Mouse (Mus musculus): Measurements from ENCODE around the gene Tle3. TPM values are rescaled to one million over a fixed set of nuclear protein-coding genes. Genes with fewer than 3 reads are reported as not detected.

Tle3 gene
- polyA plus RNA-seq, 1 experiment, result 121 TPM

GRCm38 (mm10) chr9:61402268-61402667 lies 30.1 kb downstream of the Tle3 start:
- DNase-seq (ENCODE audit: low read depth), result no peak
- TF ChIP-seq POLR2A (IDR thresholded peaks at IDR 0.05; ENCODE audit: borderline replicate concordance, extremely low read depth, insufficient read depth, insufficient read length, poor library complexity, severe bottlenecking) (no peak), CTCF (IDR thresholded peaks at IDR 0.05; ENCODE audit: borderline replicate concordance, extremely low read depth, insufficient read depth, insufficient read length) (no peak)

- peak; percentile 80 for DNase-seq (ENCODE audit: low read depth)
- no peak for TF ChIP-seq POLR2A (IDR thresholded peaks at IDR 0.05; ENCODE audit: borderline replicate concordance, extremely low read depth, insufficient read depth, insufficient read length, poor library complexity, severe bottlenecking)
- no peak for TF ChIP-seq CTCF (IDR thresholded peaks at IDR 0.05; ENCODE audit: borderline replicate concordance, extremely low read depth, insufficient read depth, insufficient read length)
Observed at GRCm38 (mm10) chr9:61402716-61403115, 30.6 kb downstream of the Tle3 start.

- DNase-seq (ENCODE audit: low read depth), result peak; percentile 91
- TF ChIP-seq POLR2A (IDR thresholded peaks at IDR 0.05; ENCODE audit: borderline replicate concordance, extremely low read depth, insufficient read depth, insufficient read length, poor library complexity, severe bottlenecking) (no peak), CTCF (IDR thresholded peaks at IDR 0.05; ENCODE audit: borderline replicate concordance, extremely low read depth, insufficient read depth, insufficient read length) (no peak)
Observed at GRCm38 (mm10) chr9:61403866-61404614, 31.9 kb downstream of the Tle3 start.

GRCm38 (mm10) chr9:61404615-61404980 lies 32.4 kb downstream of the Tle3 start:
- no peak for TF ChIP-seq POLR2A (IDR thresholded peaks at IDR 0.05; ENCODE audit: borderline replicate concordance, extremely low read depth, insufficient read depth, insufficient read length, poor library complexity, severe bottlenecking)
- TF ChIP-seq CTCF (IDR thresholded peaks at IDR 0.05; ENCODE audit: borderline replicate concordance, extremely low read depth, insufficient read depth, insufficient read length), result no peak
- no peak for DNase-seq (ENCODE audit: low read depth)

- peak; percentile 98 for DNase-seq (ENCODE audit: low read depth)
- no peak for TF ChIP-seq POLR2A (IDR thresholded peaks at IDR 0.05; ENCODE audit: borderline replicate concordance, extremely low read depth, insufficient read depth, insufficient read length, poor library complexity, severe bottlenecking)
- TF ChIP-seq CTCF (IDR thresholded peaks at IDR 0.05; ENCODE audit: borderline replicate concordance, extremely low read depth, insufficient read depth, insufficient read length), result no peak
Observed at GRCm38 (mm10) chr9:61404998-61405621, 32.9 kb downstream of the Tle3 start.

- DNase-seq (ENCODE audit: low read depth), result no peak
- TF ChIP-seq CTCF (IDR thresholded peaks at IDR 0.05; ENCODE audit: borderline replicate concordance, extremely low read depth, insufficient read depth, insufficient read length) (no peak), POLR2A (IDR thresholded peaks at IDR 0.05; ENCODE audit: borderline replicate concordance, extremely low read depth, insufficient read depth, insufficient read length, poor library complexity, severe bottlenecking) (no peak)
Observed at GRCm38 (mm10) chr9:61406343-61406742, 34.2 kb downstream of the Tle3 start.

GRCm38 (mm10) chr9:61409046-61409445 lies 36.9 kb downstream of the Tle3 start:
- TF ChIP-seq POLR2A (IDR thresholded peaks at IDR 0.05; ENCODE audit: borderline replicate concordance, extremely low read depth, insufficient read depth, insufficient read length, poor library complexity, severe bottlenecking) (no peak), CTCF (IDR thresholded peaks at IDR 0.05; ENCODE audit: borderline replicate concordance, extremely low read depth, insufficient read depth, insufficient read length) (no peak)
- DNase-seq (ENCODE audit: low read depth), result peak; percentile 88

GRCm38 (mm10) chr9:61413665-61414456 lies 41.7 kb downstream of the Tle3 start:
- TF ChIP-seq CTCF (IDR thresholded peaks at IDR 0.05; ENCODE audit: borderline replicate concordance, extremely low read depth, insufficient read depth, insufficient read length) (no peak), POLR2A (IDR thresholded peaks at IDR 0.05; ENCODE audit: borderline replicate concordance, extremely low read depth, insufficient read depth, insufficient read length, poor library complexity, severe bottlenecking) (no peak)
- DNase-seq (ENCODE audit: low read depth), result peak; percentile 34

- DNase-seq (ENCODE audit: low read depth), result no peak
- TF ChIP-seq POLR2A (IDR thresholded peaks at IDR 0.05; ENCODE audit: borderline replicate concordance, extremely low read depth, insufficient read depth, insufficient read length, poor library complexity, severe bottlenecking), result no peak
- TF ChIP-seq CTCF (IDR thresholded peaks at IDR 0.05; ENCODE audit: borderline replicate concordance, extremely low read depth, insufficient read depth, insufficient read length), result no peak
Observed at GRCm38 (mm10) chr9:61416571-61416970, 44.4 kb downstream of the Tle3 start.

- no peak for TF ChIP-seq CTCF (IDR thresholded peaks at IDR 0.05; ENCODE audit: borderline replicate concordance, extremely low read depth, insufficient read depth, insufficient read length)
- TF ChIP-seq POLR2A (IDR thresholded peaks at IDR 0.05; ENCODE audit: borderline replicate concordance, extremely low read depth, insufficient read depth, insufficient read length, poor library complexity, severe bottlenecking), result no peak
- DNase-seq (ENCODE audit: low read depth), result no peak
Observed at GRCm38 (mm10) chr9:61421626-61422025, 49.5 kb downstream of the Tle3 start.

GRCm38 (mm10) chr9:61424245-61424644 lies 52.1 kb downstream of the Tle3 start:
- no peak for DNase-seq (ENCODE audit: low read depth)
- no peak for TF ChIP-seq POLR2A (IDR thresholded peaks at IDR 0.05; ENCODE audit: borderline replicate concordance, extremely low read depth, insufficient read depth, insufficient read length, poor library complexity, severe bottlenecking)
- TF ChIP-seq CTCF (IDR thresholded peaks at IDR 0.05; ENCODE audit: borderline replicate concordance, extremely low read depth, insufficient read depth, insufficient read length), result no peak

Data from brain, embryonic 14.5 days (tissue).